Mouse (Mus musculus) mature B cell (primary cell): ENCODE results near the gene Trim58.

ENCODE experiments used
- in situ Hi-C: fragments of 300-500 bp; cut with MboI; formaldehyde crosslinking; loops from 2 replicates; pipeline ENCODE4 v1.14.3; 2019

Trim58 gene

GRCm38 (mm10) chr11:58641638-58642358, 1.5 kb downstream of the Trim58 start:
- in situ Hi-C loops, result loop anchor here (25.0 kb wide), 1 partner anchor 704 kb away; no protein-coding TSS in a partner anchor

GRCm38 (mm10) chr11:58643350-58643749, 3.1 kb downstream of the Trim58 start:
- in situ Hi-C loops, result loop anchor here (25.0 kb wide), 1 partner anchor 706 kb away; no protein-coding TSS in a partner anchor

- in situ Hi-C loops, result no loop called here
Observed at GRCm38 (mm10) chr11:58655151-58655550, 14.9 kb downstream of the Trim58 start.

- in situ Hi-C loops, result no loop called here
Observed at GRCm38 (mm10) chr11:58658596-58658995, 18.3 kb downstream of the Trim58 start, which contains the start of gene Olfr322. Gene Olfr322 (plus strand): TSS chr11:58658782.

GRCm38 (mm10) chr11:58669252-58669651, 29.0 kb downstream of the Trim58 start:
- in situ Hi-C loops, result no loop called here

GRCm38 (mm10) chr11:58671825-58672224, 31.6 kb downstream of the Trim58 start:
- in situ Hi-C loops, result no loop called here

GRCm38 (mm10) chr11:58680799-58681198, 40.5 kb downstream of the Trim58 start, which contains the start of gene Olfr320:
Gene Olfr320 (plus strand): TSS chr11:58681099.
- in situ Hi-C loops, result no loop called here

GRCm38 (mm10) chr11:58698862-58699261, 58.6 kb downstream of the Trim58 start, which contains the start of gene Olfr319:
Gene Olfr319 (plus strand): TSS chr11:58699162.
- in situ Hi-C loops, result no loop called here
